Mouse (Mus musculus) spleen, adult 10 weeks (tissue): ENCODE data around the gene Dpysl5. TPM values are rescaled to one million over a fixed set of nuclear protein-coding genes. Genes with fewer than 3 reads are reported as not detected.

Source experiments
- polyA plus RNA-seq: library from polyadenylated mRNA; stranded (reverse); fragments of 350-450 nt; fragmentation: Illumina TruSeq; extraction: RNeasy Lipid Tissue Mini Kit (QIAGEN cat#74804); gene quantifications from one replicate; pipeline ENCODE4 v1.2.3, GENCODE M21; 2015; ENCODE audit warnings: low replicate concordance; ENCODE audit not compliant: insufficient read depth

Gene Dpysl5
- 0.04 TPM for polyA plus RNA-seq

GRCm38 (mm10) chr5:30711147-30712001 lies at the start of gene Dpysl5:
Dpysl5 (plus strand) TSS chr5:30711564.

GRCm38 (mm10) chr5:30666391-30667195 lies 44.8 kb upstream of the Dpysl5 start, which contains the start of gene Cenpa:
Cenpa (plus strand) TSS chr5:30666777.

GRCm38 (mm10) chr5:30814424-30815119 lies 103.2 kb downstream of the Dpysl5 start, which contains the start of gene Mapre3:
Mapre3 (plus strand) TSS chr5:30814641.

Other genes with a start within 250 kb of the Dpysl5 start
- not detected for gene Otof, start 249.6 kb upstream of the Dpysl5 start, polyA plus RNA-seq
- gene 1700001C02Rik, start 245.5 kb upstream of the Dpysl5 start, polyA plus RNA-seq = not detected
- not detected for gene Cib4, start 165.7 kb upstream of the Dpysl5 start, polyA plus RNA-seq
- 1.4 TPM for gene Kcnk3, start 123.4 kb upstream of the Dpysl5 start, polyA plus RNA-seq
- gene Slc35f6, start 63.6 kb upstream of the Dpysl5 start, polyA plus RNA-seq = 18.1 TPM
- 67.7 TPM for gene Cenpa, start 44.8 kb upstream of the Dpysl5 start, polyA plus RNA-seq
- gene Mapre3, start 103.1 kb downstream of the Dpysl5 start, polyA plus RNA-seq = 10.2 TPM
- 22.5 TPM for gene Tmem214, start 156.4 kb downstream of the Dpysl5 start, polyA plus RNA-seq
- 9.6 TPM for gene Agbl5, start 177.1 kb downstream of the Dpysl5 start, polyA plus RNA-seq
- gene Ost4, start 196.2 kb downstream of the Dpysl5 start, polyA plus RNA-seq = 182 TPM
- 12.1 TPM for gene Emilin1, start 201.8 kb downstream of the Dpysl5 start, polyA plus RNA-seq
- gene Khk, start 209.9 kb downstream of the Dpysl5 start, polyA plus RNA-seq = 8.0 TPM
- not detected for gene Cgref1, start 234.0 kb downstream of the Dpysl5 start, polyA plus RNA-seq
- 147 TPM for gene Preb, start 248.8 kb downstream of the Dpysl5 start, polyA plus RNA-seq